Mouse (Mus musculus): Measurements from ENCODE around the gene Nectin1. TPM values are rescaled to one million over a fixed set of nuclear protein-coding genes. Genes with fewer than 3 reads are reported as not detected.

Gene Nectin1
- polyA plus RNA-seq, 1 experiment from 2014 or later = 3.7 TPM

DNA sequence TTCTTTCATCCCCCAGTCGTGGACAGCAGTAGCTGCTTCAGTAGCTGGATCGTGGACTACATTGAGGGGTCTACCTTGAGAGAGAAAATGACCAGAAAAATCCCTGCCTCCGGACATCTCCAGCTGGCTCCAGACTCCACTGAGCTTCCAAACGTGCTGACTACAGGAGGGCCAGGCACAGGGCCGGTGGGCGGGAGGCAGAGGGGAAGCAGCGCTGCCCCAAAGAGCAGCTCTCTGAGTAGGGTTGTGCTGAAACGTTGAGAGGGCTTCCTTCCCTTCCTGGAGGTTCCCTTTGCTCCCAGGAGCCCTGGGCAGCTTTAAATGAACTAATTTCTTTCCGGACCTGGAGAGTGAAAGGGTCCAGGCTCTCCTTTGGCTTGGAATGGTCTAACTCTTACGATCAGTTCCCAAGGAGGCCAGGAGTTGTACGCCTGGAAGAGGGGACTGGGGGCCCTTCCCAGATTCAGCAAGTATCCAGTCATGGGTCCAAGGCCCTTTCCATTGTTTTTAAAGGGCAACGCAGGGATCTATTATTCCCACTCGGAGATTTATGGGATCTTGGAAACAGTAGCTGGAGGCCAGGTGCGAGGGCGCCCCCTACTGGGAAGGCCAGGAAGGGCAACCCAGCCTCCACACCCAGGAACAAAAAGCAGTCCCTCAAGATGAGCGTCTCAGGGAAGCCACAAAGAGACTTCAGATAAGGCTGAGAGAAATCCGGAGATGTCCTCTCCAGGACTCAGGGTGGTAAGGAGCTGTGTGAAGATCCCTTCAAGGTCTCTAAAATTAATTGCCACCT is 102.1 kb downstream of the Nectin1 start:
- 13% methylated on average over 17 of the region's 17 CpGs for WGBS

DNA sequence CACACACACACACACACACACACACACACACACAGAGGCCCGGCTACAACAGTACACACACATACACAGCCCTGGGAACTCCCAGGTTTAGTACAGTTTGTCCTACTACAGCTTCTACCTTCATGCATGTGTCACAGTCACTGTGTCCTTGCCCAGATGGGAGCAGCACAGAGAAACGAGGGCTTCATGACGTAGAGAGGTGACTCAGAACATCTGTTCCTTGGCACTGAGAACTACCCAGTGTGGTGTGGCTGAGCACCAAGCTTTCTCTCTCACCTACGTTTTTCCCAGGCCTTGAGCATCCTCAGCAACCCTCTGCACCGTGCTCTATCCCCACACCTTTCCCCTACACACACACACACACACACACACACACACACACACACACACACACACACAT is 104.1 kb downstream of the Nectin1 start:
- no peak for ATAC-seq (replicated peaks; ENCODE audit: low FRiP score, low read depth)
- DNase-seq (ENCODE audit: low spot score) = no peak
- WGBS = 55% methylated on average over 5 of the region's 5 CpGs

More for the DNA sequence above, 102.1 kb downstream of the Nectin1 start:
- Histone ChIP-seq H3K9me3 (replicated peaks; ENCODE audit: low read length) (no peaks in the 10 kb centered on the region), H3K27ac (no peak overlapping the region), H3K9ac (ENCODE audit: low read depth, low read length) (no peak overlapping the region), H3K36me3 (ENCODE audit: insufficient read depth, low read length) (no peaks in the 10 kb centered on the region), H3K27me3 (ENCODE audit: insufficient read depth, low read length) (peaks cover 24% of the 10 kb centered on the region), H3K4me3 (replicated peaks; ENCODE audit: low read depth, low read length) (no peak overlapping the region), H3K4me2 (ENCODE audit: low read length) (no peak overlapping the region), H3K4me1 (replicated peaks; ENCODE audit: insufficient read depth, low read length) (no peaks in the 10 kb centered on the region)
- DNase-seq (ENCODE audit: low spot score) (peak; percentile 32), ATAC-seq (replicated peaks; ENCODE audit: low FRiP score, low read depth) (no peak)
- peak; percentile 77 for TF ChIP-seq CTCF (IDR thresholded peaks at IDR 0.05; ENCODE audit: low read depth)

GRCm38 (mm10) chr9:43850281-43850680 is 106.5 kb downstream of the Nectin1 start:
- 60% methylated on average over 8 of the region's 8 CpGs for WGBS
- H3K9me3 ChIP-seq (replicated peaks; ENCODE audit: low read length) = no peaks in the 10 kb centered on the region
- H3K36me3 ChIP-seq (ENCODE audit: insufficient read depth, low read length) = no peaks in the 10 kb centered on the region
- H3K4me3 ChIP-seq (replicated peaks; ENCODE audit: low read depth, low read length) = no peak overlapping the region
- no peaks in the 10 kb centered on the region for H3K4me1 ChIP-seq (replicated peaks; ENCODE audit: insufficient read depth, low read length)
- H3K4me2 ChIP-seq (ENCODE audit: low read length) = no peak overlapping the region
- no peak overlapping the region for H3K9ac ChIP-seq (ENCODE audit: low read depth, low read length)
- 0 out of 2 replicates have a peak, but pooled peaks cover 5% of the 10 kb centered on the region for H3K27me3 ChIP-seq (ENCODE audit: insufficient read depth, low read length)
- DNase-seq (ENCODE audit: low spot score) (no peak), ATAC-seq (replicated peaks; ENCODE audit: low FRiP score, low read depth) (no peak)
- no peak for TF ChIP-seq CTCF (IDR thresholded peaks at IDR 0.05; ENCODE audit: low read depth)
- no peak overlapping the region for H3K27ac ChIP-seq

More for the DNA sequence above, 104.1 kb downstream of the Nectin1 start:
- Histone ChIP-seq H3K4me1 (replicated peaks; ENCODE audit: insufficient read depth, low read length) (no peaks in the 10 kb centered on the region), H3K9ac (ENCODE audit: low read depth, low read length) (no peak overlapping the region), H3K4me3 (replicated peaks; ENCODE audit: low read depth, low read length) (no peak overlapping the region), H3K27ac (no peak overlapping the region), H3K36me3 (ENCODE audit: insufficient read depth, low read length) (no peaks in the 10 kb centered on the region), H3K9me3 (replicated peaks; ENCODE audit: low read length) (no peaks in the 10 kb centered on the region), H3K27me3 (ENCODE audit: insufficient read depth, low read length) (peaks cover 19% of the 10 kb centered on the region; the same call in 1 of the 2 replicates), H3K4me2 (ENCODE audit: low read length) (no peak overlapping the region)
- no peak for TF ChIP-seq CTCF (IDR thresholded peaks at IDR 0.05; ENCODE audit: low read depth)

- Histone ChIP-seq H3K9me3 (replicated peaks; ENCODE audit: low read length) (no peaks in the 10 kb centered on the region), H3K4me2 (ENCODE audit: low read length) (no peak overlapping the region), H3K27me3 (ENCODE audit: insufficient read depth, low read length) (0 out of 2 replicates have a peak, but pooled peaks cover 4% of the 10 kb centered on the region), H3K27ac (no peak overlapping the region), H3K4me3 (replicated peaks; ENCODE audit: low read depth, low read length) (no peak overlapping the region), H3K9ac (ENCODE audit: low read depth, low read length) (no peak overlapping the region), H3K36me3 (ENCODE audit: insufficient read depth, low read length) (no peaks in the 10 kb centered on the region), H3K4me1 (replicated peaks; ENCODE audit: insufficient read depth, low read length) (no peaks in the 10 kb centered on the region)
- ATAC-seq (replicated peaks; ENCODE audit: low FRiP score, low read depth) = no peak
- no peak for TF ChIP-seq CTCF (IDR thresholded peaks at IDR 0.05; ENCODE audit: low read depth)
- no peak for DNase-seq (ENCODE audit: low spot score)
- 68% methylated on average over 7 of the region's 7 CpGs for WGBS
These were observed 107.4 kb downstream of the Nectin1 start for GRCm38 (mm10) chr9:43851154-43851553.

- H3K9ac ChIP-seq (ENCODE audit: low read depth, low read length) = no peak overlapping the region
- H3K4me3 ChIP-seq (replicated peaks; ENCODE audit: low read depth, low read length) = no peak overlapping the region
- no peak for DNase-seq (ENCODE audit: low spot score)
- no peak for TF ChIP-seq CTCF (IDR thresholded peaks at IDR 0.05; ENCODE audit: low read depth)
- no peaks in the 10 kb centered on the region for H3K36me3 ChIP-seq (ENCODE audit: insufficient read depth, low read length)
- H3K4me1 ChIP-seq (replicated peaks; ENCODE audit: insufficient read depth, low read length) = no peaks in the 10 kb centered on the region
- H3K27me3 ChIP-seq (ENCODE audit: insufficient read depth, low read length) = no peaks in the 10 kb centered on the region
- no peak overlapping the region for H3K27ac ChIP-seq
- no peak overlapping the region for H3K4me2 ChIP-seq (ENCODE audit: low read length)
- H3K9me3 ChIP-seq (replicated peaks; ENCODE audit: low read length) = no peaks in the 10 kb centered on the region
- WGBS = 85% methylated on average over 7 of the region's 7 CpGs
- no peak for ATAC-seq (replicated peaks; ENCODE audit: low FRiP score, low read depth)
These were observed 112.1 kb downstream of the Nectin1 start for GRCm38 (mm10) chr9:43855887-43856286.

Measured in kidney, postnatal 0 days (tissue).